Mouse (Mus musculus): Measurements from ENCODE around the gene Pde11a.
A peak's percentile ranks its signal among the peaks of the same experiment; 100 is the strongest.

Gene Pde11a

GRCm38 (mm10) chr2:76185126-76185525 is 153.4 kb downstream of the Pde11a start:
- DNase-seq (ENCODE audit: low read depth, low spot score) = no peak

- no peak for DNase-seq (ENCODE audit: low read depth, low spot score)
These were observed 175.8 kb downstream of the Pde11a start for GRCm38 (mm10) chr2:76162822-76163221.

GRCm38 (mm10) chr2:76158973-76159372 is 179.6 kb downstream of the Pde11a start:
- DNase-seq (ENCODE audit: low read depth, low spot score) = no peak

GRCm38 (mm10) chr2:76141136-76141535 is 197.4 kb downstream of the Pde11a start:
- no peak for DNase-seq (ENCODE audit: low read depth, low spot score)

- DNase-seq (ENCODE audit: low read depth, low spot score) = no peak
These were observed 205.6 kb downstream of the Pde11a start for GRCm38 (mm10) chr2:76132983-76133382.

GRCm38 (mm10) chr2:76129933-76130627 is 208.5 kb downstream of the Pde11a start:
- no peak for DNase-seq (ENCODE audit: low read depth, low spot score)

GRCm38 (mm10) chr2:76129058-76129437 is 209.5 kb downstream of the Pde11a start:
- DNase-seq (ENCODE audit: low read depth, low spot score) = no peak

GRCm38 (mm10) chr2:76128105-76129057 is 210.2 kb downstream of the Pde11a start:
- no peak for DNase-seq (ENCODE audit: low read depth, low spot score)

GRCm38 (mm10) chr2:76126651-76127050 is 211.9 kb downstream of the Pde11a start:
- DNase-seq (ENCODE audit: low read depth, low spot score) = no peak

- DNase-seq (ENCODE audit: low read depth, low spot score) = no peak
These were observed 213.8 kb downstream of the Pde11a start for GRCm38 (mm10) chr2:76124821-76125220.

GRCm38 (mm10) chr2:76122167-76122566 is 216.4 kb downstream of the Pde11a start:
- DNase-seq (ENCODE audit: low read depth, low spot score) = no peak

- no peak for DNase-seq (ENCODE audit: low read depth, low spot score)
These were observed 218.7 kb downstream of the Pde11a start for GRCm38 (mm10) chr2:76119848-76120247.

GRCm38 (mm10) chr2:76118491-76118890 is 220.1 kb downstream of the Pde11a start:
- DNase-seq (ENCODE audit: low read depth, low spot score) = no peak

- DNase-seq (ENCODE audit: low read depth, low spot score) = no peak
These were observed 221.4 kb downstream of the Pde11a start for GRCm38 (mm10) chr2:76117219-76117618.

- peak; percentile 43 for DNase-seq (ENCODE audit: low read depth, low spot score)
These were observed 222.9 kb downstream of the Pde11a start for GRCm38 (mm10) chr2:76115696-76116095.

- no peak for DNase-seq (ENCODE audit: low read depth, low spot score)
These were observed 223.8 kb downstream of the Pde11a start for GRCm38 (mm10) chr2:76114734-76115133.

- DNase-seq (ENCODE audit: low read depth, low spot score) = no peak
These were observed 228.9 kb downstream of the Pde11a start for GRCm38 (mm10) chr2:76109653-76110052.

- DNase-seq (ENCODE audit: low read depth, low spot score) = no peak
These were observed 236.5 kb downstream of the Pde11a start for GRCm38 (mm10) chr2:76101889-76102602.

GRCm38 (mm10) chr2:76100597-76100996 is 238.0 kb downstream of the Pde11a start:
- no peak for DNase-seq (ENCODE audit: low read depth, low spot score)

GRCm38 (mm10) chr2:76099726-76100347 is 238.7 kb downstream of the Pde11a start:
- DNase-seq (ENCODE audit: low read depth, low spot score) = no peak

GRCm38 (mm10) chr2:76098381-76098780 is 240.2 kb downstream of the Pde11a start:
- DNase-seq (ENCODE audit: low read depth, low spot score) = no peak

GRCm38 (mm10) chr2:76097847-76098246 is 240.7 kb downstream of the Pde11a start:
- no peak for DNase-seq (ENCODE audit: low read depth, low spot score)

All from c-Kit-negative CD71-positive TER-119-positive erythroid progenitor cells, embryonic 14.5 days (primary cell).